Mouse (Mus musculus): Measurements from ENCODE around the gene Pnpla5. TPM values are rescaled to one million over a fixed set of nuclear protein-coding genes. Genes with fewer than 3 reads are reported as not detected.

Pnpla5 gene
- polyA plus RNA-seq, 1 experiment from 2014 or later = not detected

DNA sequence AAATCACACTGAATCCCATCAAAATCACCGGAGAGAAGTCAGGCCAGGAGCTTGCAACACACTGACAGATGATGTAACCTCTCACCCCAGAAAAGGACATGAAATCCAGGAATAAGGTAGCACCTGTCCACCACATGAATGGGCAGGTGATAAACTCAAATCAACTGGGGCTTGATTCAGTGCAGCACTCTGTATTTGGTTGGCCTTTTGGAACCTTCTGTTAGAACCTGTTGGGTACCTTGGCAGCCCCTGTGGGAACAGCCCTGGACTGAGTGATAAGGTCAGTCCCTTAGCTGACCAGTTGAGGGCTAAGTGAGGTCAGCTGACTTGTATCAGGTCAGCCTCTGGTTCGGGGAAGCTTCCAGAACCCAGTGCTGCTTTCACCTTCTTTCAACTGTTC, 33.2 kb upstream of the Pnpla5 start:
- H3K4me3 ChIP-seq (ENCODE audit: low read depth, low read length) = no peak overlapping the region
- no peaks in the 10 kb centered on the region for H3K9me3 ChIP-seq (ENCODE audit: control insufficient read depth, low read depth, low read length)
- H3K9ac ChIP-seq (replicated peaks; ENCODE audit: low read depth, low read length) = no peak overlapping the region
- no peaks in the 10 kb centered on the region for H3K4me1 ChIP-seq (ENCODE audit: control insufficient read depth, insufficient read depth, low read length)
- H3K27me3 ChIP-seq (ENCODE audit: control insufficient read depth, insufficient read depth, low read length) = no peaks in the 10 kb centered on the region
- H3K27ac ChIP-seq (ENCODE audit: low read length) = no peak overlapping the region
- no peaks in the 10 kb centered on the region for H3K36me3 ChIP-seq (ENCODE audit: control insufficient read depth, insufficient read depth, low read length)
- no peak overlapping the region for H3K4me2 ChIP-seq (replicated peaks; ENCODE audit: low read depth, low read length)
- WGBS = 83% methylated on average over 2 of the region's 2 CpGs
- ATAC-seq (ENCODE audit: insufficient number of reproducible peaks, insufficient read depth, low FRiP score, low read depth) = no peak

DNA sequence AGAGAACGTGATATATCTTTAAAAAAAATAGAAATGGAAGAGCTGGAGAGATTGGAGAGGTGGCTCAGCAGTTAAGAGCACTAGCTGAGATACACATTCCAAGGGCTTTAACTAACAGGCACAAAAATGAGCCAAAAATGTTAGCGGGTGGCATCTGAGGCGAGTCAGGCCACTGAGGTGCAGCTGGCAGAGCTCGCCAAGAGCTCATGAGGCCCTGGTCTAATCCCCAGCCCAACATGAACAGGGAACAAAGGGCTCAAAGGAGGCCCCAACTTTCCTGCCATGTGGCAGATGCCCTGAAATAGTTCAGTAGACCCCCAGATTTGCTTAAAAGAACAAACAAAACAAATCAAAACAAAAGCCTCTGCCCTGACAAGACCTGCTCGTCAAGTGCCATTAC, 18.0 kb upstream of the Pnpla5 start:
- Histone ChIP-seq H3K27ac (ENCODE audit: low read length) (0 out of 2 replicates have a peak overlapping the region, but pooled peaks have one; percentile 15), H3K4me3 (ENCODE audit: low read depth, low read length) (no peak overlapping the region), H3K4me1 (ENCODE audit: control insufficient read depth, insufficient read depth, low read length) (no peaks in the 10 kb centered on the region), H3K9ac (replicated peaks; ENCODE audit: low read depth, low read length) (no peak overlapping the region), H3K9me3 (ENCODE audit: control insufficient read depth, low read depth, low read length) (no peaks in the 10 kb centered on the region), H3K36me3 (ENCODE audit: control insufficient read depth, insufficient read depth, low read length) (no peaks in the 10 kb centered on the region), H3K27me3 (ENCODE audit: control insufficient read depth, insufficient read depth, low read length) (no peaks in the 10 kb centered on the region), H3K4me2 (replicated peaks; ENCODE audit: low read depth, low read length) (no peak overlapping the region)
- 56% methylated on average over 5 of the region's 5 CpGs for WGBS
- ATAC-seq (ENCODE audit: insufficient number of reproducible peaks, insufficient read depth, low FRiP score, low read depth) = no peak

GRCm38 (mm10) chr15:84140109-84140508, 17.1 kb upstream of the Pnpla5 start:
- WGBS = 39% methylated on average over 3 of the region's 3 CpGs
- Histone ChIP-seq H3K27ac (ENCODE audit: low read length) (no peak overlapping the region), H3K9me3 (ENCODE audit: control insufficient read depth, low read depth, low read length) (no peaks in the 10 kb centered on the region), H3K4me2 (replicated peaks; ENCODE audit: low read depth, low read length) (no peak overlapping the region), H3K4me3 (ENCODE audit: low read depth, low read length) (no peak overlapping the region), H3K27me3 (ENCODE audit: control insufficient read depth, insufficient read depth, low read length) (no peaks in the 10 kb centered on the region), H3K4me1 (ENCODE audit: control insufficient read depth, insufficient read depth, low read length) (no peaks in the 10 kb centered on the region), H3K36me3 (ENCODE audit: control insufficient read depth, insufficient read depth, low read length) (no peaks in the 10 kb centered on the region), H3K9ac (replicated peaks; ENCODE audit: low read depth, low read length) (no peak overlapping the region)
- no peak for ATAC-seq (ENCODE audit: insufficient number of reproducible peaks, insufficient read depth, low FRiP score, low read depth)

- Histone ChIP-seq H3K4me2 (replicated peaks; ENCODE audit: low read depth, low read length) (no peak overlapping the region), H3K4me1 (ENCODE audit: control insufficient read depth, insufficient read depth, low read length) (no peaks in the 10 kb centered on the region), H3K36me3 (ENCODE audit: control insufficient read depth, insufficient read depth, low read length) (no peaks in the 10 kb centered on the region), H3K9ac (replicated peaks; ENCODE audit: low read depth, low read length) (no peak overlapping the region), H3K27me3 (ENCODE audit: control insufficient read depth, insufficient read depth, low read length) (no peaks in the 10 kb centered on the region), H3K27ac (ENCODE audit: low read length) (no peak overlapping the region), H3K4me3 (ENCODE audit: low read depth, low read length) (no peak overlapping the region), H3K9me3 (ENCODE audit: control insufficient read depth, low read depth, low read length) (no peaks in the 10 kb centered on the region)
- ATAC-seq (ENCODE audit: insufficient number of reproducible peaks, insufficient read depth, low FRiP score, low read depth) = no peak
- 82% methylated on average over 5 of the region's 5 CpGs for WGBS
Measured at GRCm38 (mm10) chr15:84139592-84140005, 16.6 kb upstream of the Pnpla5 start.

GRCm38 (mm10) chr15:84136473-84137415, 13.8 kb upstream of the Pnpla5 start:
- Histone ChIP-seq H3K4me3 (ENCODE audit: low read depth, low read length) (no peak overlapping the region), H3K36me3 (ENCODE audit: control insufficient read depth, insufficient read depth, low read length) (no peaks in the 10 kb centered on the region), H3K27ac (ENCODE audit: low read length) (no peak overlapping the region), H3K4me2 (replicated peaks; ENCODE audit: low read depth, low read length) (no peak overlapping the region), H3K4me1 (ENCODE audit: control insufficient read depth, insufficient read depth, low read length) (no peaks in the 10 kb centered on the region), H3K9ac (replicated peaks; ENCODE audit: low read depth, low read length) (no peak overlapping the region), H3K9me3 (ENCODE audit: control insufficient read depth, low read depth, low read length) (no peaks in the 10 kb centered on the region), H3K27me3 (ENCODE audit: control insufficient read depth, insufficient read depth, low read length) (no peaks in the 10 kb centered on the region)
- 41% methylated on average over 12 of the region's 12 CpGs for WGBS
- ATAC-seq (ENCODE audit: insufficient number of reproducible peaks, insufficient read depth, low FRiP score, low read depth) = no peak

DNA sequence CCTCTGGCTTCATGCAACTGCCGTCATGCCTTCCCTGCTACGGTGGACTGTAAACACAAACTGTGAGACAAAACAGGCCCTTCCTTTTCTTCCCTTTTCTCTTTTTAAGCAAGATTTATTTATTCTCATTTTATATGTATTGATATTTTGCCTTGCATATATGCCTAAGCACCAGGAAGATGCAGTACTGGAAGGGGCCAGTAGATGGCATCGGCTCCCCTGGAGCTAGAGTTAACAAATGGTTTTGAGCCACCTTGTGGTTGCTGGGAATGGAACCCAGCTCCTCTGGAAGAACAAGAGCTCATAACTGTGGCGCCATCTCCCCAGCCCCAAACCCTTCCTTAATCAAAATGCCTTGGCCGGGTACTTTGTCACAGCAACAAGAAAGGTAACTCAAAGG, 12.5 kb upstream of the Pnpla5 start:
- Histone ChIP-seq H3K4me1 (ENCODE audit: control insufficient read depth, insufficient read depth, low read length) (no peaks in the 10 kb centered on the region), H3K9ac (replicated peaks; ENCODE audit: low read depth, low read length) (no peak overlapping the region), H3K4me3 (ENCODE audit: low read depth, low read length) (no peak overlapping the region), H3K27ac (ENCODE audit: low read length) (no peak overlapping the region), H3K4me2 (replicated peaks; ENCODE audit: low read depth, low read length) (no peak overlapping the region), H3K27me3 (ENCODE audit: control insufficient read depth, insufficient read depth, low read length) (no peaks in the 10 kb centered on the region), H3K36me3 (ENCODE audit: control insufficient read depth, insufficient read depth, low read length) (no peaks in the 10 kb centered on the region), H3K9me3 (ENCODE audit: control insufficient read depth, low read depth, low read length) (no peaks in the 10 kb centered on the region)
- WGBS = 70% methylated on average over 5 of the region's 5 CpGs
- ATAC-seq (ENCODE audit: insufficient number of reproducible peaks, insufficient read depth, low FRiP score, low read depth) = no peak

- H3K9me3 ChIP-seq (ENCODE audit: control insufficient read depth, low read depth, low read length) = no peaks in the 10 kb centered on the region
- no peaks in the 10 kb centered on the region for H3K4me1 ChIP-seq (ENCODE audit: control insufficient read depth, insufficient read depth, low read length)
- no peaks in the 10 kb centered on the region for H3K36me3 ChIP-seq (ENCODE audit: control insufficient read depth, insufficient read depth, low read length)
- 60% methylated on average over 4 of the region's 4 CpGs for WGBS
- no peak overlapping the region for H3K27ac ChIP-seq (ENCODE audit: low read length)
- H3K27me3 ChIP-seq (ENCODE audit: control insufficient read depth, insufficient read depth, low read length) = no peaks in the 10 kb centered on the region
- H3K4me2 ChIP-seq (replicated peaks; ENCODE audit: low read depth, low read length) = no peak overlapping the region
- no peak overlapping the region for H3K9ac ChIP-seq (replicated peaks; ENCODE audit: low read depth, low read length)
- no peak overlapping the region for H3K4me3 ChIP-seq (ENCODE audit: low read depth, low read length)
- no peak for ATAC-seq (ENCODE audit: insufficient number of reproducible peaks, insufficient read depth, low FRiP score, low read depth)
Measured at GRCm38 (mm10) chr15:84133440-84133839, 10.5 kb upstream of the Pnpla5 start.

GRCm38 (mm10) chr15:84131971-84132370, 9.0 kb upstream of the Pnpla5 start:
- H3K36me3 ChIP-seq (ENCODE audit: control insufficient read depth, insufficient read depth, low read length) = no peaks in the 10 kb centered on the region
- no peaks in the 10 kb centered on the region for H3K27me3 ChIP-seq (ENCODE audit: control insufficient read depth, insufficient read depth, low read length)
- no peaks in the 10 kb centered on the region for H3K4me1 ChIP-seq (ENCODE audit: control insufficient read depth, insufficient read depth, low read length)
- 93% methylated on average over 7 of the region's 7 CpGs for WGBS
- no peak overlapping the region for H3K9ac ChIP-seq (replicated peaks; ENCODE audit: low read depth, low read length)
- no peaks in the 10 kb centered on the region for H3K9me3 ChIP-seq (ENCODE audit: control insufficient read depth, low read depth, low read length)
- no peak overlapping the region for H3K27ac ChIP-seq (ENCODE audit: low read length)
- no peak overlapping the region for H3K4me3 ChIP-seq (ENCODE audit: low read depth, low read length)
- no peak overlapping the region for H3K4me2 ChIP-seq (replicated peaks; ENCODE audit: low read depth, low read length)
- no peak for ATAC-seq (ENCODE audit: insufficient number of reproducible peaks, insufficient read depth, low FRiP score, low read depth)
